Mouse (Mus musculus) spleen, embryonic (tissue): Measurements from ENCODE around the gene Tbc1d19.

Experiments used
- CTCF ChIA-PET: fragments of 350-600 bp; sonication (Branson Sonifier 250); formaldehyde crosslinking; loops from one replicate; lab custom pipeline; 2022; lab: Charles Lee

Gene Tbc1d19

DNA sequence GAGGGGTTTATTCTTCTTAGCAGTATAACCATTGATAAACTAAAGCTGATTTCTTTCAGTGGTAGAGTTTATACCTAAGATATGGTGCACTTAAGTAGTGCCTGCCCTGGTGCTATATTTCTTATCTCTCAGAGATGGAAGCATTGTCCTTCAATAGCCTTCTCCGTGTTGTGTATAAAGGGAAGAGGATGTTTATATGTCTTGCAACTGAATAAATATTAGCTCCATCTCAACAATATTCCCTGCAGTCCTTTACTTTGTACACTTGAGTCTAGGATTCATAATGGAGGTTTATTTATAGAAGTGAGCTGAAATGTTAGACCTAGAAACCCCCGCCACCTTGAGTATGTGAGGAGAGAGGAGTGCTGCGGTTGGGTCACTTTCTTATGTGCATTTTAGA, 93.4 kb downstream of the Tbc1d19 start:
- CTCF ChIA-PET = no interaction called here

GRCm38 (mm10) chr5:53909201-53909600, 99.8 kb downstream of the Tbc1d19 start:
- CTCF ChIA-PET = no interaction called here

- CTCF ChIA-PET = interaction anchor here (0.5 kb wide), 1 partner anchor 78 kb away, joined by 3 read pairs; no protein-coding TSS in a partner anchor
Measured at GRCm38 (mm10) chr5:53920416-53920815, 111.0 kb downstream of the Tbc1d19 start.

GRCm38 (mm10) chr5:53922149-53922904, 112.9 kb downstream of the Tbc1d19 start:
- CTCF ChIA-PET = no interaction called here

DNA sequence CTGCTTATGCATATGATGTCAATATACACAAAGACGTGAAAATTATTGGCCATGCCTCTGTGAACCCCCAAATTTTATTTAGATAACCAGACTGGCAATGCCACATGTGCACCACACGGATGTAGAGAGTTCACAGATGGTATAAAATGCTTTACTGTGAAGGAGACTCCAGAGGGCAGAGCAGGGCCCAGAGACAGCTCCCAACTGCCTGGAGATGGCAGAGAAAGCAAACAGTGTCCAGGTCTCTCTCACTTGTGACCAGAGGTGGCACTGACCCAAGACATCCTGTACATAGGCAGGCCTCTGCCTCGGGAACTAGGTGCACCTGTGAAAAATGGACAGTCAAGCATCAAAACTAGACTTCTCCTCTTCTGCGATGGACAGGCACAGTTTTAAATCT, 114.6 kb downstream of the Tbc1d19 start:
- CTCF ChIA-PET = no interaction called here

DNA sequence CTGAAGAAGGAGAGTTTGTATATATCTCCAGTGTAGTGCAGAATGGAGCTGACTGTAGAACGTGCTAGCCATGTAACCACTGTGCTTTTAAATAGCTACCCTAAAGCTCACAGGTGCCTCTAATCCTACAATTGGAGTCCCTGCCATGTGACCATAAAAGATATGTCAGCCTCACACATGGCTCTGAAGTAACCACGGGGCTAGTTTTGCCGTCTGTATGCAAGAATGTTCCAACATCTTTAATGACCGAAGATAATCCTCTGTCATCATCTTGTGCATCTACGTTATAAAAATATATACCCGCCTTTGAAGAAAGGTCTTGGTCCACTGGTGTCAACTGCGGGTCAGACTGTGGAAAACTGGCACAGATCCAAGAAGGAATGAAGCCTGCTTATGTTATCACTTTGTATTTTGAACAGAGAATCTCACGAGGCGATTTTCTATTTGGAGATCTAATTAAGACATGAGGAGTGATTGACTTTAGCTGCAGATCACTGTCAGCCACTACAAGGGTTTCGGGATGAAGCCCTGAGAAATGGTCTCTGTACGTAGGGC, 117.0 kb downstream of the Tbc1d19 start:
- CTCF ChIA-PET = no interaction called here

- CTCF ChIA-PET = no interaction called here
Measured at GRCm38 (mm10) chr5:53927886-53928285, 118.5 kb downstream of the Tbc1d19 start.

- CTCF ChIA-PET = no interaction called here
Measured at GRCm38 (mm10) chr5:53928537-53928936, 119.1 kb downstream of the Tbc1d19 start.

GRCm38 (mm10) chr5:53929205-53929614, 119.8 kb downstream of the Tbc1d19 start:
- CTCF ChIA-PET = no interaction called here

DNA sequence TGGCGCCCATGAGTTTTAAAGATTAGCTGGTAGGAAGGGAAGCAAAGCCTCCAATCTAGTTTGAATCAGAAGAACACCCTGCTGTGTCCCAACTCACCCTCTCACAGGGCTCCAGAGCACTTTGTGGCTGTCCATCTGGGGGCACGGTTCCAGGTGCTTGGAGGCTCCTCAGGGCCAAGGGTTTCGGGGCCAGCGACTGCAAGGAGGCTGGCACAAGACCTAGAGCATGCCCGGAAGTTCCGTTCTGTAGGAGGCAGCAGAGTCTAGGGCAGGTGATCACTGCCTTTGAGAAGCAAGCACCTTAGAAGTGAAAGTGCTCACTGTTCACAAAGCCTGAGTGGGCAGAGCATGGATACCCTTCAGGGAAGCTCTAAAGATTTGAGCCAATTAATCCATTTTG, 120.4 kb downstream of the Tbc1d19 start:
- CTCF ChIA-PET = no interaction called here

DNA sequence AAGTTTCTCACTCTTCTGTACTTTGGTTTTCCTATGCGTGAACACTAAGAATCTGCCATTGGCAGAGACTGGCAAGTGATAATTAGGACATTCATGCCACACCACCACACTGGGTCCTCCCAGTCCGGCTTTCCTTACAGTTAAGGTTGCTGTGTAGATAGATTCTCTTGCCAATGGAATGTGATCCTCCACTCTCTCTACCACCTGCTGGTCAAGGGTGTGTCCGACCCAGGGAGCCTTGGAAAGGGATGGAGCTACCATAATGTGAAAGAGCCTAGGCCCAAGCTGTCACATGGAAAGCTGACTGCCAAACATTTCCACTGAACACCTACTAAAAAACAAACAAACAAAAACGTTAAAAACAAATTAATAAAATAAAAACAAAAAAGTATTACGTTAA, 121.6 kb downstream of the Tbc1d19 start:
- CTCF ChIA-PET = no interaction called here

DNA sequence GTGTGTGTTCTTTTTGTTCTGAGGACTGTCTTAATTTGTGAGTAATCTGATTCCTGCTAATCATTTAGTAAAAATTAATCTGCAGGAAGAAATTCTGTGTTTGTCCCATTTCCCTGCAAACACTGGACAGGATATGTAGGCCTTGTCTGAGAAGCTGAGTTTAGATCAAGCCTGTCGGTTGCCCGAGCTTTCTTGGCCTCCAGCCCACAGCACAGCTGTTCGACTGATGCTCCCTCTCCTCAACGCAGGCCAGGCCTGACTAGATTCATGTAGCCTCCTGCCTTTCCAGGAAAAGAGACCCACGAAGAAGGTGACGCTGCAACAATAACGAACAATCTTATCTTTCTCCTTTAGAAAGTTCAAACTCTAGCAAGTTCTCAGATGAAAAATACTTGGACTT, 124.2 kb downstream of the Tbc1d19 start:
- CTCF ChIA-PET = no interaction called here

- CTCF ChIA-PET = interaction anchor here (0.7 kb wide), 1 partner anchor 243 kb away, joined by 5 read pairs; no protein-coding TSS in a partner anchor
Measured at GRCm38 (mm10) chr5:53934040-53934439, 124.6 kb downstream of the Tbc1d19 start.

DNA sequence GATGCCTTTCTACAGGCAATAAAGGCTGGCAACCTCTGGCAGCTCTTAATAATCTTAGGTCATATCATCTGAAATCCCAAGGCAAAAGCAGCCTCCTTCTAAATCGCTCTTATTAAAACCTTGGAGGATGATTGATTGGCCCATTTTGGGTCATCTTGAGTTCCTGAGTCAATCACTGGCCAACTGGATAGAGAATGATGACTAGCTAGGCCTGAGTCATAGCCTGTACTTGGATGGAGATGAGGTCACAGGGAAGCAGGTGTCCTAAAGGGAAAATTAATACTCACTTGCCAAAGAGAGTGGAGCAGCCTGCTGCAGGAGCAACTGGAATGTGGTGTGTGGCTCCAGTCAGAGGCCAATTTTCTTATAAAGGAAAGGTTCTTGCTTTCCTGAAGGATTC, 125.4 kb downstream of the Tbc1d19 start:
- CTCF ChIA-PET = interaction anchor here (0.7 kb wide), 1 partner anchor 243 kb away, joined by 5 read pairs; no protein-coding TSS in a partner anchor

DNA sequence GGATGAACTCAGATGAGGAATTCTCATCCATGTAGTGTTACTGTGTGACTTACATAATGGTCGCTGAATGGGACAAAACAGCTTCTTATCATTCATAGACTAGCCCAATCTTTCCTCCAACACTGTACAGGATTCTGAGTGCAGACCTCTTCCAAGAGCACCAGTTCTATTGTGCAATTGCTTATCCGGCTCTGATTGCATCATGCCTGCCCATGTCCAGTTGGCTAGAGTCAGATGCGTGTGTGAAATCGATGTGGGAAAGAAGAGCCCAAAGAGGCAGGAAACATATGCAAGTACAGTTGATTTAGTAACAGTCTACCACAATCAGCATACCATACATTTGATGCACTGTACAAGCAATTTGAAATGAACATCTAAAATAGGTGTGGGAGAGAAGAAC, 127.8 kb downstream of the Tbc1d19 start:
- CTCF ChIA-PET = no interaction called here

GRCm38 (mm10) chr5:53939026-53939425, 129.6 kb downstream of the Tbc1d19 start:
- CTCF ChIA-PET = no interaction called here

DNA sequence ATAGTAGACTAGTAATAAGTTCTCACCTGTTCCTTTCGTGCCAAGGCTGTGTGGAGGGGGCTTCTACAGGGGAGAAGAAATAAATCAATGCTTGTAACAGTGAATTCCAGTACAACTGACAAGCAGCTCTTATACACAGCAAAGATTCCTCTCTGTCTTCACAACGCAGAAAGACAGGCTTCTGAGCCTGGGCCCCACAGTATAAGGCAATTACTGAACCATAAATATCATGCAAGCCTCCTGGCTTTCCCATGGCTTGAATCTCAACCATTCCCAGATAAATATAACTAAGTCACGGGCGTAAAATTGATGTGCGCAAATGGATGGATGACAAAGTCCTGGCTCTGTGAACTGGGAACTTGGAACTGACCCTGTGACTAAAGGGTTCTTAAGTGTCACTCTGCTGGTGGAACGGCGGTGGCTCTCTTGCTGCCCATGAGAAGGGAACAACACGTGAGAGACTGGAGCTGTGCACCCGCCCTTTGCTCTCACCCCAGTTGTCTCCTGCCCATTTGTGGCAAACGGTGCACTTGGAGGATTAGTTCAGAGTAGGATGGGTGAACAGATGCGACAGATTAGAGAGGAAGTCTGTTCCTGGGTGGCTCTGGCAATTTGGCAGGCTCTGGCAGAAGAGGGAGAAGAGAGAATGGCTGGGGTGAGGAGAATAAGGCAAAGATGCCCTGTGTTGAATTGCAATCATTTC, 132.1 kb downstream of the Tbc1d19 start:
- CTCF ChIA-PET = no interaction called here

DNA sequence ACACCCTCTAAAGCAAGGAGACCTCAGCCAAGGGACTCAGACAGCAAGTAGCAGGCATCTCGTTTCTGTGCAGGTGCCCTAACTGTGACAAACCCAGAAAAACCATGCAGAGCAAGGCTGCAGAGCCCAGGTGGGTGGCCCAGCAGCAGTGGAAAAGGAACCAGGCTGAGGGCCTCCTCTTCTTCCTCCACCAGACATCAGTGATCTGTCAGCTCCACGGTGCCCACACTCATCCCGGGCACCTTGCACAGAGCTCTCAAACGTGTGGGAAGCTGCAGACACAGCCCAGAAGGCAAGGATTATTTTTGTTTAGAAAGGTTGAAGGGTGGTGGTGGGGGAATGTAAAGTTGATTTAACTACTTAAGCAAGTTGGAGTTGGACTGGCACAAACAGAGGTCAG, 132.9 kb downstream of the Tbc1d19 start:
- CTCF ChIA-PET = no interaction called here

DNA sequence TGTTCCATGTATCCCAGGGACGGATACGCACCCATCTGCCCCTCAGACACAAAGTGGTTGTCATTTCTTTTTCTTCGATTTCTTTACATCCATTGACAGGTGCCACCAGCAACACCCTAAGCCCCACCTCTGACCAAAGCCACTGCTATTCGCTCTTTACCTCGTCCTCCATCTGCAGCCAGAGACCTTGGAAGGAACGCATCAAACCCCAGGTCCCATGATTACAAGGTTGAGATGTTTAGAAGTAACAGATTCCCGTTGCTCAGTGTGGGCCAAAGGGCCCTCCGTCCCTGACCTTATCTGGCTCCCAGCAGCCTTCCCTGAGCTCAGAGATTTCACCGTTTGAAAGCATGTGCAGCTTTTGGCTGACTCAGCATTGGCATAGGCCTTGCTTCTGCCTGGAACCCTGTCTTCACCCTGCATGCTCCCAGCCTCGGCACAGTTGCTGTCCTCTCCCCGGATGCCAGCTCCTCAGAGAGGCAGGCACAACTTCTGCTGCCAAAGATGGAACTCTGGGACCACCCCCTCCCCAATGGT, 134.0 kb downstream of the Tbc1d19 start:
- CTCF ChIA-PET = no interaction called here

- CTCF ChIA-PET = no interaction called here
Measured at GRCm38 (mm10) chr5:53946747-53947146, 137.3 kb downstream of the Tbc1d19 start.

DNA sequence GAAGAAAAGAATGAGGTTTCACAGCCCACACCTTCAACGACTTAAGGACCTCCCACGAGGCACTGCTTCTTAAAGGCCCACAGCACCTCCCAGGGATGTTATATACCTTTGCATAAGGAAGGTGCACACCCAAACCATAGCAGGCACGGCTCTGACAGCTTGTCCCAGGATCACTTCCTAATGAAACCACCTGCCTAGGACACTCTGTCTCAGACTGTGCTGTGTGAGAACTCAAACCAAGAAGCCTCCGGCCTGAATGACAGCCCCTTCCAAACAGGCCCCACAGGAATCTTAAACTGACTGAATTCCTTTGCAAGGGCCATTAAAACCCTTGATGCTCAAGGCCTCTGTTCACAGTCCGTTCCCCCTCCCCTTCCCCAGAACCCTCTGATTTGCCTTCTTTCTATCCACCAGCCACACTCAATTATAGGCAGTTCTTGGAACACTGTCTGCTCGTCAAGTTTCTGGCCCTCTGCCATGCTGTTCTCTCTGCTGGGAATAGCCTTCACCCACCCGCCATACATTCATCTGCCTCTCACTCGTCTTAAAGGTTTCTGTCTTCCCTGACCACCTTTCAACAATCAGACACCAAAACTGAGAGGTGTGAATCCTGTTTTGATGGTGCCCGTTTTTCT, 138.3 kb downstream of the Tbc1d19 start:
- CTCF ChIA-PET = no interaction called here
